Mouse (Mus musculus) midbrain, embryonic 15.5 days (tissue): ENCODE data around the gene Abcg8. TPM values are rescaled to one million over a fixed set of nuclear protein-coding genes. Genes with fewer than 3 reads are reported as not detected.

Experiments used
- ATAC-seq: fragments of 200-750 bp; cut with Nextera tagmentation; replicated peaks from 2 replicates; pipeline ENCODE4 v1.8.0; 2017; ENCODE audit warnings: moderate TSS enrichment
- H3K27ac ChIP-seq: fragments of 300-500 bp; sonication (generic); 2 replicates; pipeline ENCODE4 v1.5.1; 2015; ENCODE audit warnings: mild to moderate bottlenecking, inconsistent platforms
- H3K27me3 ChIP-seq: fragments of 300-500 bp; sonication (generic); replicated peaks from 2 replicates; pipeline ENCODE4 v1.6.1; 2015; ENCODE audit warnings: inconsistent platforms
- H3K36me3 ChIP-seq: fragments of 300-500 bp; sonication (generic); replicated peaks from 2 replicates; pipeline ENCODE4 v1.6.1; 2015; ENCODE audit warnings: inconsistent platforms
- H3K4me1 ChIP-seq: fragments of 300-500 bp; sonication (generic); 2 replicates; pipeline ENCODE4 v1.6.1; 2015; ENCODE audit warnings: inconsistent platforms
- H3K4me2 ChIP-seq: fragments of 300-500 bp; sonication (generic); 2 replicates; pipeline ENCODE4 v1.6.1; 2015; ENCODE audit warnings: inconsistent platforms, mild to moderate bottlenecking, moderate library complexity
- H3K4me3 ChIP-seq: fragments of 300-500 bp; sonication (generic); 2 replicates; pipeline ENCODE4 v1.5.1; 2015; ENCODE audit warnings: mild to moderate bottlenecking, inconsistent platforms
- H3K9ac ChIP-seq: fragments of 300-500 bp; sonication (generic); 2 replicates; pipeline ENCODE4 v1.6.1; 2015; ENCODE audit warnings: mild to moderate bottlenecking, inconsistent platforms
- H3K9me3 ChIP-seq: fragments of 300-500 bp; sonication (generic); 2 replicates; pipeline ENCODE4 v1.6.1; 2016; ENCODE audit warnings: inconsistent platforms
- WGBS: fragments of 180-500 bp; shearing (Covaris S2); methylation state at CpG from one replicate; pipeline ENCODE4 v1.1.7; 2015; ENCODE audit warnings: mixed read lengths; 5-methylcytosine and 5-hydroxymethylcytosine counted together
- polyA plus RNA-seq: library from polyadenylated mRNA; unstranded; fragments of >200 nt; fragmentation: Nextera tagmentation; extraction: Ambion mirVana; gene quantifications from 2 replicates; pipeline ENCODE4 v1.2.1, GENCODE M21; 2015

Abcg8 gene
- polyA plus RNA-seq, 1 experiment from 2014 or later: not detected

DNA sequence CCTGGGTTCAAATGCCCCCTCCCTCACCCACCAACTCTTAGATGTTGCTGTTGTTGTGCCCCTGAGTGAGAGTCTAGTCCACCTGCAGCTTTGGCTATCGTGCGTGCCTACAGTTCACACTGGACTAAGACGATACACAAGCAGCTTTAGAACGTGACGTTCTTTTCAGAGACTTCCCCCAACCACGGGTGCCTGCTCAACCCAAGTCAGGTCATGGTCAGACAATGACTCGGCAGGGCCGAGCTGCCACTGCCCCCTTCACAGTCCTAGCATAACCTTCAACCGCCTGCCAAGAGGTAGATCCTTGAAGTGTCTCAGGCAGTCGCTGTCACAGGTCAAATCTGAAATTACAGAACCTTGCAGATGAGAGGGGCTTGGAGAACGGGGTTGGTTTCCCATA is 12.7 kb downstream of the Abcg8 start:
- H3K27ac ChIP-seq: no peak overlapping the region
- H3K9ac ChIP-seq: no peak overlapping the region
- H3K27me3 ChIP-seq: no peaks in the 10 kb centered on the region
- H3K4me2 ChIP-seq: no peak overlapping the region
- no peak for ATAC-seq
- H3K36me3 ChIP-seq: no peaks in the 10 kb centered on the region
- no peaks in the 10 kb centered on the region for H3K9me3 ChIP-seq
- H3K4me1 ChIP-seq: no peaks in the 10 kb centered on the region
- 94% methylated on average over 11 of the region's 11 CpGs for WGBS
- no peak overlapping the region for H3K4me3 ChIP-seq

GRCm38 (mm10) chr17:84689316-84689715 is 13.2 kb downstream of the Abcg8 start:
- 86% methylated on average over 5 of the region's 5 CpGs for WGBS
- no peak for ATAC-seq
- no peak overlapping the region for H3K4me3 ChIP-seq

GRCm38 (mm10) chr17:84690111-84690510 is 14.0 kb downstream of the Abcg8 start:
- no peak for ATAC-seq
- Histone ChIP-seq H3K4me2 (no peak overlapping the region), H3K9me3 (no peaks in the 10 kb centered on the region), H3K27ac (no peak overlapping the region), H3K36me3 (no peaks in the 10 kb centered on the region), H3K9ac (no peak overlapping the region), H3K4me1 (no peaks in the 10 kb centered on the region), H3K4me3 (no peak overlapping the region), H3K27me3 (no peaks in the 10 kb centered on the region)
- 88% methylated on average over 5 of the region's 5 CpGs for WGBS

More at GRCm38 (mm10) chr17:84689316-84689715, 13.2 kb downstream of the Abcg8 start:
- no peak overlapping the region for H3K9ac ChIP-seq
- no peaks in the 10 kb centered on the region for H3K4me1 ChIP-seq
- no peak overlapping the region for H3K27ac ChIP-seq
- no peaks in the 10 kb centered on the region for H3K27me3 ChIP-seq
- no peaks in the 10 kb centered on the region for H3K9me3 ChIP-seq
- no peaks in the 10 kb centered on the region for H3K36me3 ChIP-seq
- H3K4me2 ChIP-seq: no peak overlapping the region

DNA sequence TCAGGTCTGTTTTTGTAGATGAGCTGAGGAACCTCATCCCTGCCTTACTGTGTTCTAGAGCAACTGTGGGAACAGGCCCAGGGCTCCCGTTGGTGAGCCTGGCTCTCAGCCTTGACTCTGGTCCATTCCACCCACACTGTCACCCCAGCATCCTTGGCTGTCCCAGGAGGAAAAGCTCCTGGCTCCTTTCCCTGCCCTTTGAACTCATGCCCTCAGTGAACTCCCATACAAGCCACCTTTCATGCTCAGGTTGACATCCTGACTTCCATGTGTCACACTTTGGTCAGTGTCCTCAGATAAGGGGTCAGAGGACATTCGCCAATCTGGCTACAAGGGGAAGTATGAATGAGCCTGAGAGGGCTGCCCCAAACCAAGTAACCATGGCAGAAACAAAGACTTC is 17.6 kb downstream of the Abcg8 start:
- Histone ChIP-seq H3K4me3 (no peak overlapping the region), H3K27ac (no peak overlapping the region), H3K4me1 (no peaks in the 10 kb centered on the region), H3K27me3 (no peaks in the 10 kb centered on the region), H3K9ac (no peak overlapping the region), H3K4me2 (no peak overlapping the region), H3K9me3 (no peaks in the 10 kb centered on the region), H3K36me3 (no peaks in the 10 kb centered on the region)
- no peak for ATAC-seq
- 69% methylated on average over 2 of the region's 2 CpGs for WGBS

DNA sequence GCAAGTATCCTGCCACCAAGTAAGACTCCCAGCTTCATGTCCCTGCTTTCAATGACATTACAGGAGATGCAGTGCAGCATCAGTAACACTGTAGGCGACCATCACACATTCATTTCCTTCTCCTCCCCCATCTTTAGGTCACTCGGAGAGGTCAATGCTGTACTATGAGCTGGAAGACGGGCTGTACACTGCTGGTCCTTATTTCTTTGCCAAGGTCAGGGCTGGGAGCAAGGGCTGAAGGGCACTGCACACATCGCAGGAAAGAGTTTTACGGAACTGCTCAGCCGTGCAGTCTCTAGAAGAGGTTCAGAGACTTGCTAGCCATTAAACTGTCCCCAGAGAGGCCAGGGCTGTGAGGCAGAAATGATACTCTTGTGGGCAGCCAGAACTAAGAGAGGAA is 20.4 kb downstream of the Abcg8 start:
- no peaks in the 10 kb centered on the region for H3K27me3 ChIP-seq
- H3K4me2 ChIP-seq: no peak overlapping the region
- H3K9me3 ChIP-seq: no peaks in the 10 kb centered on the region
- no peak overlapping the region for H3K4me3 ChIP-seq
- no peak overlapping the region for H3K27ac ChIP-seq
- no peaks in the 10 kb centered on the region for H3K36me3 ChIP-seq
- no peak for ATAC-seq
- no peaks in the 10 kb centered on the region; the same call in 1 of the 2 replicates for H3K4me1 ChIP-seq
- H3K9ac ChIP-seq: no peak overlapping the region
- WGBS: 74% methylated on average over 6 of the region's 6 CpGs

- H3K4me2 ChIP-seq: no peak overlapping the region
- H3K9me3 ChIP-seq: no peaks in the 10 kb centered on the region
- WGBS: 33% methylated on average over 5 of the region's 5 CpGs
- no peaks in the 10 kb centered on the region for H3K36me3 ChIP-seq
- no peak overlapping the region for H3K27ac ChIP-seq
- no peak for ATAC-seq
- H3K4me1 ChIP-seq: peaks cover 7% of the 10 kb centered on the region
- no peak overlapping the region for H3K4me3 ChIP-seq
- H3K27me3 ChIP-seq: no peaks in the 10 kb centered on the region
- no peak overlapping the region for H3K9ac ChIP-seq
Observed at GRCm38 (mm10) chr17:84698727-84699126, 22.6 kb downstream of the Abcg8 start.

GRCm38 (mm10) chr17:84707407-84707806 is 31.3 kb downstream of the Abcg8 start:
- Histone ChIP-seq H3K4me2 (no peak overlapping the region), H3K36me3 (no peaks in the 10 kb centered on the region), H3K4me1 (peaks cover 23% of the 10 kb centered on the region), H3K9ac (no peak overlapping the region), H3K4me3 (no peak overlapping the region), H3K27me3 (peaks cover 3% of the 10 kb centered on the region; the same call in 1 of the 2 replicates), H3K9me3 (no peaks in the 10 kb centered on the region), H3K27ac (no peak overlapping the region)
- 70% methylated on average over 4 of the region's 4 CpGs for WGBS
- no peak for ATAC-seq

- 79% methylated on average over 7 of the region's 7 CpGs for WGBS
- Histone ChIP-seq H3K27ac (peak overlapping the region; percentile 57; the same call in 1 of the 2 replicates), H3K4me3 (no peak overlapping the region), H3K9me3 (no peaks in the 10 kb centered on the region), H3K36me3 (no peaks in the 10 kb centered on the region), H3K4me1 (peaks cover 15% of the 10 kb centered on the region), H3K4me2 (no peak overlapping the region), H3K9ac (no peak overlapping the region), H3K27me3 (peaks cover 3% of the 10 kb centered on the region; the same call in 1 of the 2 replicates)
- ATAC-seq: peak; percentile 34; the same call in 1 of the 2 replicates
Observed at GRCm38 (mm10) chr17:84708818-84709217, 32.7 kb downstream of the Abcg8 start.

GRCm38 (mm10) chr17:84709403-84709851 is 33.3 kb downstream of the Abcg8 start:
- H3K9me3 ChIP-seq: no peaks in the 10 kb centered on the region
- 43% methylated on average over 17 of the region's 17 CpGs for WGBS
- H3K36me3 ChIP-seq: no peaks in the 10 kb centered on the region
- no peak overlapping the region for H3K9ac ChIP-seq
- H3K4me1 ChIP-seq: peaks cover 17% of the 10 kb centered on the region
- peak overlapping the region; percentile 57 for H3K27ac ChIP-seq
- no peak overlapping the region for H3K4me3 ChIP-seq
- peak; percentile 62 for ATAC-seq
- peaks cover 3% of the 10 kb centered on the region; the same call in 1 of the 2 replicates for H3K27me3 ChIP-seq
- H3K4me2 ChIP-seq: peak overlapping the region; percentile 11

DNA sequence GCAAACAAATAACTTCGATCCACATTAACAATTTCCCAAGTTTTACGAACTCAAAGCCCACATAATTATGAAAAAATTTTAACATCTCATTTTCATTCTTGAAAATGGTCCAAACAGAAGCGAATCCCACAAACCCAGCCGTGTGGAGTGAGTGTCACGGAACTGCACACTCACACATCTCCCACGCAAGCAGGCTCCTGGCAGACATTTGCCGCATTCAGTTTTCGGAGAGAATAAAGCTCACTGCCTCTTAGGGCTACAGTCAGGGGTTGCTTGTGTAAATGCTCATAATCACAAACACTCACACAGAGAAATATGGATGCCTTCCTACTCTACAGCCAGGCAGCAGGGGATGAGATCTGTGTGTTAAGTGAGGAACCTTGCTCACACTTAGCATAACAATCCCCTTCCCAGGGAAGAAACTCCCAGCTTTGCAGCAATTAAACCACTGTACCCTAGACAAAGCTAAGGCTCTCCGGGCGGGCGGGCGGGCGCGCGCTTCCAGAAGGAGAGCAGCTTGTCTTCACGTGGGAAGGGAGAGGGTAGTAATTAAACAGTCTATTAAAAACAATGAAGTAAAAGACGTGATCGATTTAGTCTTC is 37.6 kb downstream of the Abcg8 start:
- no peak for ATAC-seq
- H3K9me3 ChIP-seq: no peaks in the 10 kb centered on the region
- peaks cover 25% of the 10 kb centered on the region for H3K4me1 ChIP-seq
- H3K4me3 ChIP-seq: no peak overlapping the region
- H3K9ac ChIP-seq: no peak overlapping the region
- 0 out of 2 replicates have a peak, but pooled peaks cover 3% of the 10 kb centered on the region for H3K27me3 ChIP-seq
- WGBS: 60% methylated on average over 18 of the region's 18 CpGs
- no peak overlapping the region for H3K27ac ChIP-seq
- no peaks in the 10 kb centered on the region for H3K36me3 ChIP-seq
- no peak overlapping the region for H3K4me2 ChIP-seq

- WGBS: 50% methylated on average over 4 of the region's 4 CpGs
- Histone ChIP-seq H3K4me1 (peaks cover 13% of the 10 kb centered on the region; the same call in 1 of the 2 replicates), H3K27ac (no peak overlapping the region), H3K27me3 (0 out of 2 replicates have a peak, but pooled peaks cover 3% of the 10 kb centered on the region), H3K36me3 (no peaks in the 10 kb centered on the region), H3K9me3 (no peaks in the 10 kb centered on the region), H3K4me3 (no peak overlapping the region), H3K4me2 (no peak overlapping the region), H3K9ac (no peak overlapping the region)
- ATAC-seq: no peak
Observed at GRCm38 (mm10) chr17:84714930-84715329, 38.8 kb downstream of the Abcg8 start.

DNA sequence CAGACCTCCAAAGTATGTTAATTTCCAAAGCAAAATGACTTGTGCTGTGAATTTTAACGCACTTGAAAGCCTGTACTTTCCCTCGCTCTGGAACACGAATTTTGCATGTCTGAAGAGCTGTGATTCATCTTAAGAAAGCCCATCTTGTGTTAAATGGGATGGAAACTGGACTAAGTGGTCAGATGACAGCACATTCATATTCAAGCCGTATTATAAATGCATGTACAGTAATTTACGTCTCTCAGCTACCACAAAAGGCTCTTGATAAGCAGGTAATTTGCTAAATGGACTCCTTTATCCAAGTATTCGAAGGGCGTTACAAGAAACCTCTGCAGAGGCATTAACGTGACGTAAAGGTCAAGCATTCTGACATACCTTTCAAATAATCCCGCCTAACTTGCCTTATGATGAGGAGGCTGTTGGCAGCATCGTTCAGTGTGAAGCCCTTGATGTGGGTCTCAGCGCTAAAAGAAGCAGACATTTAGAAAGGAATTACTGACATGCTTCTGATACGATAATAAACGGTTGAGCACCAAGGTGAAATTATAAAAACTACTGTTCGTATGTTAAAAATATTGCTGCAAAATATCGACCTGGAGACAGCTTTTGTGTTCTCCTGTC is 40.3 kb downstream of the Abcg8 start:
- Histone ChIP-seq H3K27ac (no peak overlapping the region), H3K36me3 (no peaks in the 10 kb centered on the region), H3K27me3 (0 out of 2 replicates have a peak, but pooled peaks cover 3% of the 10 kb centered on the region), H3K9me3 (no peaks in the 10 kb centered on the region), H3K4me3 (no peak overlapping the region), H3K9ac (no peak overlapping the region), H3K4me1 (peaks cover 10% of the 10 kb centered on the region; the same call in 1 of the 2 replicates), H3K4me2 (no peak overlapping the region)
- ATAC-seq: no peak
- WGBS: 44% methylated on average over 16 of the region's 16 CpGs
